ENCODE assay signal across 21 mouse cellular contexts in the genomic region with DNA sequence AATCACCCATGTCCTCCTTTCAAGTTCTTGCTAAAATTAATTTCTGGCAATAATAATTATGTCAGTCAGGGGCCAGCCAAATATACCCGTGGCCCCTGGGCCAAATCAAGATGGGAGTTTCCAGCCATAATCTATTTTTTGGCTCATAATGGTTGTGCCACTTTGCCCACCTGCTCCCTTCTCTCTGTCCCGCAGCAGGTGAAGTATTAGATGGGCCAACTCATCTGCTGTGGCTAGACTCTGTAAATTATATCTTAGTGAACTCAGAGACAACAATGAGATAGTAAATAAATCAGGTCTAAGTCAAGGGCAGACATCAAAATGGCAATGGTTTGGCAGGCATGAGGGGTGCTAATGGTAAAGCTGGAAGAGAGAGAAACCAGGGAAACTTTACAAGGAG.
"Had no signal": no experiment of that assay in that cellular context is flagged by ENCODE, and none has a peak within 500 bp of the region (broad histone marks: within the 10 kb centered on the region; RNA-seq: fewer than 3 reads in every experiment).

No protein-coding gene starts in this region.

- H3K4me2 ChIP-seq: lung, embryonic 15.5 days; midbrain, embryonic 11.5 days; midbrain, embryonic 13.5 days; midbrain, embryonic 15.5 days; neural tube, embryonic 13.5 days; neural tube, embryonic 15.5 days had no signal

- H3K4me3 ChIP-seq: lung, embryonic 15.5 days; megakaryocyte, embryonic 14.5 days; midbrain, embryonic 13.5 days; midbrain, embryonic 15.5 days; neural tube, embryonic 13.5 days; neural tube, embryonic 15.5 days had no signal

- H3K9ac ChIP-seq: liver, postnatal 0 days; lung, embryonic 15.5 days; midbrain, embryonic 13.5 days; midbrain, embryonic 15.5 days; neural tube, embryonic 13.5 days; neural tube, embryonic 15.5 days had no signal

- DNase-seq: liver, postnatal 0 days; lung, adult 2 months; lung, postnatal 14 days; lung, postnatal 36 days; retina, postnatal 1 day; right cerebral cortex, adult 18-20 months; right cerebral cortex, postnatal 25 days; right cerebral cortex, postnatal 4 days; spleen, adult 18-20 months; thymus, adult 18-20 months; thymus, postnatal 14 days; thymus, postnatal 36 days had no signal

- ATAC-seq: liver, postnatal 0 days; lung, postnatal 0 days; midbrain, embryonic 13.5 days; midbrain, embryonic 15.5 days had no signal

- H3K27ac ChIP-seq: lung, embryonic 15.5 days; macrophage; midbrain, embryonic 13.5 days; midbrain, embryonic 15.5 days; neural tube, embryonic 13.5 days; neural tube, embryonic 15.5 days had no signal

- H3K36me3 ChIP-seq: lung, embryonic 15.5 days; midbrain, embryonic 13.5 days; midbrain, embryonic 15.5 days; neural tube, embryonic 13.5 days; neural tube, embryonic 15.5 days had no signal

- H3K4me1 ChIP-seq: midbrain, embryonic 15.5 days; neural tube, embryonic 15.5 days had no signal

- H3K9me3 ChIP-seq: lung, embryonic 15.5 days; megakaryocyte, embryonic 14.5 days; midbrain, embryonic 13.5 days; midbrain, embryonic 15.5 days; neural tube, embryonic 13.5 days; neural tube, embryonic 15.5 days had no signal

- H3K27me3 ChIP-seq: lung, embryonic 15.5 days; midbrain, embryonic 13.5 days; midbrain, embryonic 15.5 days; neural tube, embryonic 13.5 days; neural tube, embryonic 15.5 days had no signal
